Mouse (Mus musculus): ENCODE data around the gene Rbm19. TPM values are rescaled to one million over a fixed set of nuclear protein-coding genes. Genes with fewer than 3 reads are reported as not detected.

Gene Rbm19
- polyA plus RNA-seq, 1 experiment: 9.5 TPM

GRCm38 (mm10) chr5:120134000-120134399 is 17.7 kb downstream of the Rbm19 start:
- no peak for DNase-seq (ENCODE audit: low read depth)

DNA sequence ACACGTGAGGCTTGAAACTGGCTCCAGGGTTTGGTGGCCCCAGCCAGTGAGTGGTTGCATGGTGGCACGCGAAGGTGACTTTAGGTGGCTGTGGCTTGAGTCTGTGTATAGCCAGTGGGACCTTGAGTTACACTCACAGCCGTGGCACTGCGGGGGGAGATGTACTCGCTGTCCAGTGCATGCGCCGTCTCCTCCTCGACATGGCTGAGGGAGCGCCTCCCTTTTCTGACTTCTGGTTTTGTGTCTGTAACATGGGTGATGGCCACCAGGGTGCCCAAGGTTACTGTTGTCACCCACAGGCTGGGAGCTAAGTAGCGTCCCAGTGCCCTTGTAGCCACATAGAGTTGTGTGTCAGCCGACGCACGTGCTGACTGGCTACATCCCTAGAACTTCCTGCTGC is 19.1 kb downstream of the Rbm19 start:
- no peak for DNase-seq (ENCODE audit: low read depth)

GRCm38 (mm10) chr5:120135823-120136222 is 19.6 kb downstream of the Rbm19 start:
- DNase-seq (ENCODE audit: low read depth): no peak

DNA sequence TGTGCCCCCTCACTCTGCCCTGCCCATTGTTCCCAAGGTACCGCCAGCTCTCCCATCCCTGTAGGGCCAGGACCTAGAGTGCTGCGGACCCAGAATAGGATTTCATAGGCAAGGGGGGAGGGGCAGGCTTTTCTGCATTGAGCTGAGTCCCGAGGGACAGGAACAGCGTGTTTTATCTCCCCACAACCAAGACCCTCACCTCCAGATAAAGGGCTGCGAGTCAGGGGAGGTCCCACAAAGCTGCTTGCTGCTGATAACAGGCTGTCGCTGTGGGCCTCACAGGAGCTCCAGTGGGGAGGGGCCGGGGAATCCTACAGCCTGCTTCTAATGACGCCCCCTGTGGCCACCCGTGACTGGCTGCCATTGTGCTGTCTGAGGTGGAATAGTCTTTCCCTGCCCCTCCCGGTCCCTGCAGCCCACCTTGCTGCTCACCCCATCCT is 20.0 kb downstream of the Rbm19 start:
- no peak for DNase-seq (ENCODE audit: low read depth)

DNA sequence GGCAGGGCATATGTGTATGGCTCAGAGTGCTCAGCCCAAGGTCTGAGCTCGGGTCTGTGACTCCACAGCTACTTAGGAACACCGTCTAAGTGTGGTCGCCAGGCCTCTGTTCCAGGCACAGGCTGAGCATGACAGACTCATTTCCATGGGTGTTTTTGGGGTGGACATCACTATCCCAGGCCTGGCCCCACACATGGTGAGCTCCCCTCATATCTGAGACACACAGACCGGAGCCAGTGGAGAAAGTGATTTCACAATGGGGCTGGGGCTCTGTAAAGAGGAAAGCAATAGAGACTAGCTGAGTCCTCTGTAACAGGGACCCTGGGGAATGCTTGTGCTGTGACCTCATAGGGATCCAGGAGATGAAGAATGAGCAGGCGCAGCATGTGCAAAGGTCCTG is 20.8 kb downstream of the Rbm19 start:
- DNase-seq (ENCODE audit: low read depth): no peak

- DNase-seq (ENCODE audit: low read depth): no peak
These were observed 21.6 kb downstream of the Rbm19 start for GRCm38 (mm10) chr5:120137846-120138245.

- no peak for DNase-seq (ENCODE audit: low read depth)
These were observed 22.1 kb downstream of the Rbm19 start for GRCm38 (mm10) chr5:120138406-120138805.

GRCm38 (mm10) chr5:120139224-120139623 is 23.0 kb downstream of the Rbm19 start:
- DNase-seq (ENCODE audit: low read depth): no peak

DNA sequence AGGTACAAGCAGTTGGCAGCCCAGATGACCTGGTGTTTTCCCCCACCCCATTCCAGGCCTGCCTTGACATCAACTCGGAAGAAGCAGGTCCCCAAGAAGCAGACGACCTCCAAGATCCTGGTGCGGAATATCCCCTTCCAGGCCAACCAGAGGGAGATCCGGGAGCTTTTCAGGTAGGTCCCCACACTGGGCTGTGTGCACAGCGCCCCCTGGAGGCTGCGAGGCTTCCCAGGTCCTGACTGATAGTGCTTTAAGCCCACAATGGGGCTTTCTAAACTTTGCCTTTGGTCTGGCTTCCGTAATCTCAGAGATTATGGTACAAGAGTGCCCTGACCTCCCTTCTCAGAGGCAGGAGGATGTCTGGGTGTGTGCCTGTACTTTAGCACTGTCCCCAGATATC is 27.7 kb downstream of the Rbm19 start:
- no peak for DNase-seq (ENCODE audit: low read depth)

DNA sequence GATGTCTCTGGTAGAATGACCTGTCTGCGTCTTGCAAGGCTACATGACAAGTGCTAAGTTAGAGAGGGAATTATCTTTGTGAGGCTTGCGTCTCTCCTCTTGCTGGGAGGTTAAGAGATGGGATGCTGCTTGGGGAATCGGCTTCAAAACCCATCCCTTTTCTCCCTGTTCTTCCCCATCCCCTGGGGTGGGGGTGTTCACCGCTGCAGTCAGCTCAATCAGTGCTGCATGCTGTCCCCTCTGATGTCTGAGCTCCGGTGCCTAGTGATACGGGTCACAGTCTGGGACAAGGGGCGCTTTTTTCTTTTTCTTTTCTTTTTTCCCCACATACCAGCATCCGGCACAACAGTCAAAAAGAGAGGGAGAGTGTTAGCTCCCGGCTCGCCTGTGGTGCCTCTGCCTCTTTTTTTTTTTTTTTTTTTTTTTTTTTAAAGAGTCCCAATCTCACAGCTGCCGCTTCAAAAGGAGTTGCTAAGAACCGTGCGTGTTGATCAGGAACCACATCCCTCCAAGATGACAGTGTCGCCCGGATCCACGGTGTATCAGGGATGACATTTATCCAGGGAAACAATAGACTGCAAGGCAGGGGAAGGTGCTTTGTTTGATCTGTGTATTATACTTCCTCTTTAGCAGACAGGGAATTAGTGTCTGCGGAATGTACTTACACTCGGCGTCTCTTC is 29.2 kb downstream of the Rbm19 start:
- DNase-seq (ENCODE audit: low read depth): no peak

- no peak for DNase-seq (ENCODE audit: low read depth)
These were observed 29.8 kb downstream of the Rbm19 start for GRCm38 (mm10) chr5:120146051-120146385.

DNA sequence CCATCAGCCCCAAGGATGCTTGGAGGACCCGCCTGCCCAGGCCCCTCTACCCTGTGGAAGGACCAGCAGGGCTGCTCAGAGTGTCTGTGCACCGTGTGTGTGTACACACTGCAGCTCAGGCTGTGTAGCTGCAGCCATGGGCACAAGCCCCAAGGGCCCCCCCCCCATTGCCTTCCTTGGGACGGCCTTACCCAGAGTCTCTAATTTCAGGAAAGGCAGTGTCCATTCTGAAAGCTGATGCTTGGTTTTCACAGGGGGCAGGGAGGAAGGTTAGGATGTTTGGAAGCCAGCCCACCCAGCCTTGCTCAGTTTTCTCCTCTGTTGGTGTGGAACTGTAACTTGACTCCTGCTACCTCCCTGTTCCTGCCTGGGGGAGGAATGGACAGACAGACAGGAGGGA is 30.6 kb downstream of the Rbm19 start:
- no peak for DNase-seq (ENCODE audit: low read depth)

GRCm38 (mm10) chr5:120148246-120148645 is 32.0 kb downstream of the Rbm19 start:
- DNase-seq (ENCODE audit: low read depth): no peak

- DNase-seq (ENCODE audit: low read depth): no peak
These were observed 34.9 kb downstream of the Rbm19 start for GRCm38 (mm10) chr5:120151145-120151544.

DNA sequence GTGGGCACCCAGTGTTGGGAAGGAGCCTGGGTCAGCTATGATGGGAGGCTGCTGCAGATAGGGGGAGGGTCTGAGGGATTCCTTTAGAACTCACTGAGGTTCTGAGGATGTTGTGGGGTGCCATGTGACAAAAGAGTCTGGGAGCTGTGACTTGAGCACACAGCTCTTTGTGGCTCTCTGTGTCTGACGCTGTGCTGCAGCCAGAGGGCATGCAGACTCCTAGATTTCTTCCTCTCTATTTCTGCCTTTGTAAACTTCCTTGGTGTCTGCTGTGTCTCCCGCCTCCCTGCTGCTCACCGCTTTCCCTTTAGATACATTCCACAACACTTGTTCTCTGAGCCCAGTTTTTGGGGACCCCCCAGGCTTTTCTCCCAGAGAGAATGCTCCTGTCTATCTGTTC is 36.9 kb downstream of the Rbm19 start:
- DNase-seq (ENCODE audit: low read depth): no peak

DNA sequence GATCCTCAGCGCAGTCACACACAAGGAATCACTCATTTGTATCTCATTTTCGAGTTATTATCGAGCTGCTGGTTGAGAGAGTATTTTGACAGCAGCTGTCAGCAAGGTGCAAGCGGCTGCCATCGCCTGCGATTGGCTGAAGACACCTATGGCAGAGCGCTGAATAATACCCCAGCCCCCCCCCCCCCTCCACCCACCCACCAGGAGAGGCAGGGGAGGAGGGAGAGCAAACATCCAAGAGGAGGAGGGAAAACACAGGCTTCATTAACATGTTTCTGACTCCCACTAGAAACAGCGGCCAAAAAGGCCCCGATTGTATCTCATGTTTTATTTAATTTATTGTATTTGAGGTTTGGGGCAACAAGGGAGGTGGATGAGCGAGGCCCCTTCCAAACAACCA is 39.4 kb downstream of the Rbm19 start:
- DNase-seq (ENCODE audit: low read depth): no peak

DNA sequence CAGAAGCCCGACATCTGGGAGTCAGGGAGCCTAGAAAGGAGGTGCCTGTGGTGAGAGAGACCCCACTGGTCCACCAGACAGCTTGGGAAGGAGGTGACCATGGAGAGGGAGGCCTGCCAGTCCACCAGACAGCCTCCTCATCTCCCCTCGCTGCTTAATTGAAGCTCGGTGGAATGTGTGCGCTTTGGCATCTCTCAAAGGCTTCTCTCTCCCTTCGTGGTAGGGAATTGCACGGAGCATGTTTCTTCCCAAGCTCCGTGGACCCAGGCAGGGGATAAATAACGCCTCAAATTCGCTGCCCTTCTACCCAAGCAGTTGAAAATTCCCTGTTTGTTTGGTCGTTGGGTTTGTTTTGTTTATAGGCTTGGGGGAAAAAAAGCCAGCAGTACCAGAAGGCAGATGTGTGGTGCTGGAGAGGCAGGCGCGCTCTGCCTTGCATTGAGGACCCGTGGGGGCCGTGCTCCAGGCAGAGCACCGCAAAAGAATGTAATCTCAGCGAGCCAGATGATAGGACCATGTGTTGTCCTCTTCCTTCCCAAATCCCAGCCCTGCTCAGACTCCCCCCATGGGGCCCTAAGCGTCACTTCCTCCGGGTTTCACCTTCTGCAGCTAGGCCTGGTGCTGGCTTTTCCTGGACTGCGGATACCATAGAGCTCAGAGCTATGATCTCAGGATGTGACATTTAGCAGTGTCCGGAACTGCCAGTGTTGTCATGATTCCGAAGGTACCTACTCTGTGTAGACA is 40.1 kb downstream of the Rbm19 start:
- DNase-seq (ENCODE audit: low read depth): no peak

DNA sequence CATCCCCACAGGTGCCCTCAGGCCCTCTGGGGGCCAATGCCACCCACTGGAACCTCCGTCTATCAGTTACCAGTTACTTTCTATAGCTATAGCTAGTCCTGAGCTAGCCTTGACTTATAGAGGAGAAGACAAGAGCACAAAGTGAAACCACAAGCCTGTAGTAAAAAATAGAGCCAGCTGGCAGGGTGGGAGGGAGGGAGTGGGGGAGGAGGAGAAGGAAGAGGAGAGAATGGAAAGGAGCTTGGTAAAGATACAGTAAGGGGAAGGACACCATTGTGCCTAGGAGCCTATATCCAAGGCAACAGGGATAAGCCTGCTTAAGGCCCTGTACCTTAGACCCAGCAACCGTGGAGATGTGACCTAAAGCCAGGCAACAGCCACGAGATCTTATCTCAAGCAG is 40.9 kb downstream of the Rbm19 start:
- DNase-seq (ENCODE audit: low read depth): no peak

DNA sequence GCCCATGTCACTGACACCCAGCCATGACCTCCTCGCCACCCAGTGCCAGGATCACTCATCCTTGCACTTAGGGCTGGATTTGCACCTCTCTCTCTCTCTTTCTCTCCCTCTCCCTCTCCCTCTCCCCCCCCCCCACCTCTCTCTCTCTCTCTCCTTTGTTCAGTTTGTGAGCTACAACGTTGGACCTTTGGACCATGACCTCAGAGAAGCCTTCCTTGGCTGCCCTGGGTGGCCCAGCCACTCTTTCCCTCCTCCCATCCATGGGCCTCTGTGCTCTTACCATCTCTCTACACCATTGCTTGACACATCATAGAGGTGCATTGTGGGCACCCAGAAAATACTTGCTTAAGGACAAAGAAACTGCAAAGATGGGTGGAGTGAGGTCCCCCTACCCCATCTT is 42.2 kb downstream of the Rbm19 start:
- DNase-seq (ENCODE audit: low read depth): no peak

GRCm38 (mm10) chr5:120160923-120161658 is 44.8 kb downstream of the Rbm19 start:
- no peak for DNase-seq (ENCODE audit: low read depth)

DNA sequence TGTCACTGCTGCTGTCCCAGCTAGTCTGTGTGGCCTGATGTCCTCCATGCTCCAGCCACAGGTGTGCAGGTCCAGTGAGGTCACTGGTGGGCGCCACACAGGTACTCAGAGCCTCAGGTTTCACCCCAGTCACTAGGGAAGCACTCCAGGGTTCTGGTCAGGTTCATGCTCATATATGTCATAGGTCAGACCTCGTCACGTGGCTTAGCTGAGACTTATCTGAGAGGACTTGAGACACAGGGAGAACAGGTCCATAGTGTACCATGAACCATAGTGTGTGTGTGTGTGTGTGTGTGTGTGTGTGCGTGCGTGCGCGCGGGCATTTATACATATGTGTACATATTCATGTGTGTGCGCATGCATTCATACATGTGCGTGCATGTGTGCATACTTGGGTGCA is 46.4 kb downstream of the Rbm19 start:
- no peak for DNase-seq (ENCODE audit: low read depth)

GRCm38 (mm10) chr5:120163428-120163827 is 47.2 kb downstream of the Rbm19 start:
- DNase-seq (ENCODE audit: low read depth): no peak

- no peak for DNase-seq (ENCODE audit: low read depth)
These were observed 48.2 kb downstream of the Rbm19 start for GRCm38 (mm10) chr5:120164450-120164849.
